Mouse (Mus musculus) lung, postnatal 0 days (tissue): ENCODE measurements around the gene Nrf1.

Experiments used
- CTCF ChIP-seq: IDR thresholded peaks from 2 replicates; pipeline ENCODE4 v1.5.1; 2016; ENCODE audit warnings: antibody characterized with exemption, mild to moderate bottlenecking
- EP300 ChIP-seq: IDR thresholded peaks from 2 replicates; pipeline ENCODE4 v1.6.1; 2016; ENCODE audit warnings: antibody characterized with exemption, mild to moderate bottlenecking, control low read depth

- TF ChIP-seq CTCF: no peak
- no peak for TF ChIP-seq EP300
These were observed 120.5 kb downstream of the Nrf1 start for GRCm38 (mm10) chr6:30168275-30168674.
